Mouse (Mus musculus) MEL (cell line): ENCODE data around the gene Washc4. TPM values are rescaled to one million over a fixed set of nuclear protein-coding genes. Genes with fewer than 3 reads are reported as not detected.

ENCODE experiments used
- DNase-seq: peaks from one replicate; pipeline ENCODE4 v3.0.0; 2011; ENCODE audit warnings: low read depth, low spot score
- H3K27ac ChIP-seq: 2 replicates; pipeline ENCODE4 v1.5.1; 2012; ENCODE audit warnings: low read depth, mild to moderate bottlenecking, control low read depth, low read length, moderate library complexity; ENCODE audit not compliant: control insufficient read depth
- H3K27me3 ChIP-seq, 2 experiments: fragments of 150-350 bp in 1 of 2; sonication (generic) in 1 of 2; 2 replicates each; pipeline ENCODE4 v1.6.1; 2012; ENCODE audit warnings: low read length in 2 of 2, mild to moderate bottlenecking in 2 of 2, improper control_type of control experiment in 1 of 2, moderate library complexity in 1 of 2; ENCODE audit not compliant: insufficient read depth in 2 of 2, control insufficient read depth in 1 of 2
- H3K36me3 ChIP-seq, 2 experiments: 2 replicates each; pipeline ENCODE4 v1.6.1; 2012 to 2014; ENCODE audit warnings: low read length in 2 of 2, improper control_type of control experiment in 1 of 2, inconsistent platforms in 1 of 2, mild to moderate bottlenecking in 1 of 2; ENCODE audit not compliant: insufficient read depth in 2 of 2, control insufficient read depth in 1 of 2
- H3K4me1 ChIP-seq, 2 experiments: fragments of 150-350 bp in 1 of 2; sonication (generic) in 1 of 2; 2 replicates each; pipeline ENCODE4 v1.6.1; 2012; ENCODE audit warnings: low read length in 2 of 2, improper control_type of control experiment in 1 of 2, mild to moderate bottlenecking in 1 of 2; ENCODE audit not compliant: insufficient read depth in 2 of 2, control insufficient read depth in 1 of 2
- H3K4me3 ChIP-seq, 2 experiments: fragments of 150-350 bp in 1 of 2; sonication (generic) in 1 of 2; 2 replicates each; pipeline ENCODE4 v1.5.1; 2012; ENCODE audit warnings: low read depth in 2 of 2, low read length in 2 of 2, mild to moderate bottlenecking in 2 of 2, moderate library complexity in 2 of 2, control low read depth in 1 of 2, improper control_type of control experiment in 1 of 2; ENCODE audit not compliant: control insufficient read depth in 1 of 2, insufficient read depth in 1 of 2
- H3K79me2 ChIP-seq: 2 replicates; pipeline ENCODE4 v1.6.1; 2012; ENCODE audit warnings: mild to moderate bottlenecking, low read length, moderate library complexity; ENCODE audit not compliant: control insufficient read depth, poor library complexity, insufficient read depth
- H3K9ac ChIP-seq: 2 replicates; pipeline ENCODE4 v1.6.1; 2012; ENCODE audit warnings: low read depth, mild to moderate bottlenecking, control low read depth, low read length, moderate library complexity; ENCODE audit not compliant: control insufficient read depth, poor library complexity, severe bottlenecking
- H3K9me3 ChIP-seq: fragments of 150-350 bp; sonication (generic); replicated peaks from 2 replicates; pipeline ENCODE4 v1.6.1; 2012; ENCODE audit warnings: mild to moderate bottlenecking, low read length, improper control_type of control experiment, moderate library complexity; ENCODE audit not compliant: insufficient read depth
- BHLHE40 ChIP-seq: IDR thresholded peaks from 2 replicates; pipeline ENCODE4 v1.6.1; 2012; ENCODE audit warnings: low read depth, mild to moderate bottlenecking, inconsistent platforms, low read length, improper control_type of control experiment, borderline replicate concordance
- CHD1 ChIP-seq: IDR thresholded peaks from 2 replicates; pipeline ENCODE4 v1.6.1; 2012; ENCODE audit warnings: low read depth, mild to moderate bottlenecking, inconsistent platforms, low read length, improper control_type of control experiment
- CHD2 ChIP-seq: IDR thresholded peaks from 2 replicates; pipeline ENCODE4 v1.6.1; 2011; ENCODE audit warnings: low read length, improper control_type of control experiment
- CTCF ChIP-seq, 3 experiments: IDR thresholded peaks in 2 of 3; conservative IDR thresholded peaks in 1 of 3; 2 replicates each; pipeline ENCODE4 v1.5.1; 2011 to 2012; ENCODE audit warnings: low read length in 3 of 3, low read depth in 2 of 3, mild to moderate bottlenecking in 2 of 3, improper control_type of control experiment in 1 of 3, inconsistent platforms in 1 of 3, mixed read lengths in 1 of 3, moderate library complexity in 1 of 3; ENCODE audit not compliant: control insufficient read depth in 1 of 3, insufficient read depth in 1 of 3, poor library complexity in 1 of 3, severe bottlenecking in 1 of 3
- EP300 ChIP-seq, 2 experiments: IDR thresholded peaks; 2 replicates each; pipeline ENCODE4 v1.6.1; 2011; ENCODE audit warnings: improper control_type of control experiment in 2 of 2, low read length in 2 of 2, low read depth in 1 of 2, mild to moderate bottlenecking in 1 of 2
- ETS1 ChIP-seq: IDR thresholded peaks from 2 replicates; pipeline ENCODE4 v1.6.1; 2012; ENCODE audit warnings: low read depth, mild to moderate bottlenecking, inconsistent platforms, low read length, improper control_type of control experiment, moderate library complexity
- GABPA ChIP-seq: IDR thresholded peaks from 2 replicates; pipeline ENCODE4 v1.6.1; 2012; ENCODE audit warnings: low read depth, mild to moderate bottlenecking, inconsistent platforms, low read length, improper control_type of control experiment, moderate library complexity
- GATA1 ChIP-seq: IDR thresholded peaks from 2 replicates; pipeline ENCODE4 v1.6.1; 2011; ENCODE audit warnings: low read depth, low read length, improper control_type of control experiment
- HCFC1 ChIP-seq: IDR thresholded peaks from 2 replicates; pipeline ENCODE4 v1.6.1; 2012; ENCODE audit warnings: low read depth, mild to moderate bottlenecking, inconsistent platforms, low read length, improper control_type of control experiment, moderate library complexity
- JUND ChIP-seq: IDR thresholded peaks from 2 replicates; pipeline ENCODE4 v1.6.1; 2011; ENCODE audit warnings: low read depth, mild to moderate bottlenecking, improper control_type of control experiment, low read length
- MAX ChIP-seq: IDR thresholded peaks from 2 replicates; pipeline ENCODE4 v1.6.1; 2011; ENCODE audit warnings: low read length, improper control_type of control experiment
- MYC ChIP-seq: IDR thresholded peaks from 2 replicates; pipeline ENCODE4 v1.6.1; 2011; ENCODE audit warnings: low read depth, mild to moderate bottlenecking, low read length, improper control_type of control experiment, moderate library complexity
- NELFE ChIP-seq: IDR thresholded peaks from 2 replicates; pipeline ENCODE4 v1.6.1; 2011; ENCODE audit warnings: low read depth, low read length, improper control_type of control experiment
- POLR2AphosphoS5 ChIP-seq: IDR thresholded peaks from 2 replicates; pipeline ENCODE4 v1.6.1; 2012; ENCODE audit warnings: low read depth, borderline replicate concordance, mild to moderate bottlenecking, inconsistent platforms, low read length, moderate library complexity, mixed read lengths
- RAD21 ChIP-seq: IDR thresholded peaks from 2 replicates; pipeline ENCODE4 v1.6.1; 2011; ENCODE audit warnings: mild to moderate bottlenecking, low read depth, low read length, improper control_type of control experiment
- SIN3A ChIP-seq: IDR thresholded peaks from 2 replicates; pipeline ENCODE4 v1.6.1; 2012; ENCODE audit warnings: low read length, improper control_type of control experiment, inconsistent platforms
- SMC3 ChIP-seq: IDR thresholded peaks from 2 replicates; pipeline ENCODE4 v1.6.1; 2011; ENCODE audit warnings: low read depth, low read length, improper control_type of control experiment
- TBP ChIP-seq: IDR thresholded peaks from 2 replicates; pipeline ENCODE4 v1.8.0; 2011; ENCODE audit warnings: low read depth, low read length, improper control_type of control experiment
- TCF12 ChIP-seq: IDR thresholded peaks from 2 replicates; pipeline ENCODE4 v1.6.1; 2014; ENCODE audit warnings: low read depth, mild to moderate bottlenecking, inconsistent platforms, low read length, improper control_type of control experiment, moderate library complexity
- UBTF ChIP-seq: IDR thresholded peaks from 2 replicates; pipeline ENCODE4 v1.6.1; 2012; ENCODE audit warnings: low read depth, mild to moderate bottlenecking, inconsistent platforms, low read length, improper control_type of control experiment, moderate library complexity, borderline replicate concordance; ENCODE audit not compliant: insufficient read depth
- polyA plus RNA-seq, 2 experiments: library from polyadenylated mRNA; stranded (reverse) in 1 of 2; unstranded in 1 of 2; fragments of >175 nt in 1 of 2; fragments of >200 nt in 1 of 2; gene quantifications; 2 replicates each; pipeline versions ENCODE4 v1.2.1 to v1.2.4; 2012; ENCODE audit warnings: low replicate concordance in 2 of 2, low read depth in 1 of 2; ENCODE audit not compliant: insufficient read length in 2 of 2, insufficient read depth in 1 of 2, missing spikeins in 1 of 2
- total RNA-seq: library from RNA; depleted of rRNA; stranded (reverse); fragments of 300-350 nt; gene quantifications from 2 replicates; pipeline ENCODE4 v1.2.3, GENCODE M21; 2012

Washc4 gene
- total and polyA plus RNA-seq, 3 experiments = 13.6 to 16.2 TPM; not detected in 1

DNA sequence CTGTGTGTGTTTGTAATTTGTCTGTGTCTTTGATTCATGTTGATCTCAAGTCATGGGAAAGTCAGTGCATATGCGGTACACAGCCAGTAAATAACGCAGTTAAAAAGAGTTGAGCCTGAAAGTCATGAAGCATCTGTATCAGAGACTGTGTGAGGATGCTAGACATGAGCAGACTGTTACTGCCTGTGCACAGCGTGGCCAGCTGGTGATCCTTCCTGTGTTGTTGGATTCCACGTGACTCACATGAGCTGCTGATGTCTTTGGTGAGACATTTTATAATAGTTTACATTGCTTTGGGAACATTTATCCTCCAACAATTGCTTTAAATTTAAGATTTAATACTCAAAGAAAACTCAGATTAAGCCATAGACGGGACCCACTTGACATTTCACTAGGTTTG lies 51.0 kb downstream of the Washc4 start:
- Histone ChIP-seq H3K9ac (no peak overlapping the region), H3K4me1 (no peaks in the 10 kb centered on the region), H3K9me3 (no peaks in the 10 kb centered on the region), H3K27ac (no peak overlapping the region), H3K4me3 (no peak overlapping the region), H3K79me2 (no peaks in the 10 kb centered on the region), H3K36me3 (peaks cover 0 to 11% of the 10 kb centered on the region in 2 experiments; a peak in 2 of 4 replicates), H3K27me3 (no peaks in the 10 kb centered on the region)
- no peak for DNase-seq
- TF ChIP-seq UBTF = no peak
- TF ChIP-seq POLR2AphosphoS5 = no peak
- no peak for TF ChIP-seq JUND
- no peak for TF ChIP-seq MYC
- no peak for TF ChIP-seq SIN3A
- no peak for TF ChIP-seq HCFC1
- TF ChIP-seq CHD1 = no peak
- TF ChIP-seq GABPA = no peak
- TF ChIP-seq GATA1 = no peak
- no peak for TF ChIP-seq TBP

DNA sequence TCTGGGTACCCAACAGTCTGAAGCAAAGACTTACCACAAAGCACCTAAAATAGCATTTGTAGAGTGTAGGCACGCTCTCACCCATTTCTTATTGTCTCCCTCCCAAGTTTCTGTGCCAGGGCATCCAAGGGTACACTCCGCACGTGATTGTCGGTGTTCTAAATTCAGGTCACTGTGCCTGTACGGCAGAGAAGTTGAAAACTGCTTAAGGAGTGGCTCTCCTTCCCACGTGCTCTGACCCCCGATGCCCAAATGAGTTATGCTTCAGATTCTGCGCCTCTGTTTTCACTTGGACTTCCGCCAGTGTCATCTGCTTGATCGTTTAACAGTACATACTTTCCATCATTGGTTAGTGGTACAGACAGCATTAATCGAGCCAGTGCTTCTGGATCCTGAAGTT lies 57.1 kb downstream of the Washc4 start:
- H3K27ac ChIP-seq = no peak overlapping the region
- H3K9me3 ChIP-seq = no peaks in the 10 kb centered on the region
- H3K79me2 ChIP-seq = no peaks in the 10 kb centered on the region
- no peaks in the 10 kb centered on the region for H3K4me1 ChIP-seq
- H3K36me3 ChIP-seq = peaks cover 0 to 6% of the 10 kb centered on the region in 2 experiments; a peak in 2 of 4 replicates
- no peak overlapping the region for H3K4me3 ChIP-seq
- no peak for TF ChIP-seq NELFE
- no peak for TF ChIP-seq BHLHE40
- TF ChIP-seq GATA1 = no peak
- no peak for TF ChIP-seq GABPA
- TF ChIP-seq EP300 (IDR thresholded peaks at IDR 0.05; ENCODE audit: low read depth in 1 of 2, low read length in 2 of 2) = no peak
- no peak for TF ChIP-seq ETS1
- no peak for TF ChIP-seq CTCF (IDR thresholded peaks at IDR 0.05 in 2 of 3, conservative IDR thresholded peaks at IDR 0.05 in 1 of 3; ENCODE audit: control insufficient read depth in 1 of 3, insufficient read depth in 1 of 3, low read depth in 2 of 3, low read length in 3 of 3, poor library complexity in 1 of 3, severe bottlenecking in 1 of 3)
- TF ChIP-seq MAX = no peak
- TF ChIP-seq SMC3 = no peak
- no peak for TF ChIP-seq CHD2
- no peak for TF ChIP-seq RAD21
- TF ChIP-seq POLR2AphosphoS5 = no peak
- no peak for TF ChIP-seq UBTF
- TF ChIP-seq SIN3A = no peak
- no peak for TF ChIP-seq TCF12
- DNase-seq = no peak
- H3K27me3 ChIP-seq = no peaks in the 10 kb centered on the region
- no peak overlapping the region for H3K9ac ChIP-seq
